In the genomic region with DNA sequence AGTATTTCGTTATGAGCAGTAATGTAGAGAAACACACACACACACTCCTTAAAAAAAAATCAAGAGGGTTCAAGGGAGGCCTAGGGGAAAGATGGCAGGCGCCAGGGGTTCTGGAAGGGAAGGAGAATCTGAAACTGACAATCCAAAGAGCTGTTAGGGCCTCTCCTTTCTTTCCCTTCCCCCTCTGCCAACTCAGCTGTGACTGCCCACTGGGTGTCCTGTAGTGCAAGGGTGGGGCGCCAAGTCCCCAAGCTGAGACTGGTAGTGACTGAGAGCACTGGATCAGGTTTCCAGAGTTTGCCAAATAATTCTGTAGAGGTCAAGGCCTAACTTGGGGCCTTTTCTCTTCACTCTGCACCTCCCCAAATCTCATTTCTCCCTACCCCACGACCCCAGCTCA, we compare ENCODE assay signal across 19 mouse cellular contexts. TPM values are rescaled to one million over a fixed set of nuclear protein-coding genes. Genes with fewer than 3 reads are reported as not detected.
A peak's percentile ranks its signal among the peaks of the same experiment; 100 is the strongest.
DNase-seq lines count a peak whose midpoint lies in the region; ATAC-seq lines count a peak whose summit lies in the region.
"Had no signal": no experiment of that assay in that cellular context is flagged by ENCODE, and none has a peak within 500 bp of the region (broad histone marks: within the 10 kb centered on the region; RNA-seq: fewer than 3 reads in every experiment).

No protein-coding gene starts in this region.

- peaks cover 100% of the 10 kb centered on the region for H3K27me3 ChIP-seq in midbrain, embryonic 11.5 days (ENCODE audit: control insufficient read depth, insufficient read depth, low read length)
- H3K27me3 ChIP-seq in midbrain, embryonic 13.5 days, result peaks cover 100% of the 10 kb centered on the region

- H3K36me3 ChIP-seq in midbrain, embryonic 11.5 days (ENCODE audit: control insufficient read depth, insufficient read depth, low read length), result no peaks in the 10 kb centered on the region
- no peaks in the 10 kb centered on the region for H3K36me3 ChIP-seq in midbrain, embryonic 13.5 days
- H3K36me3 ChIP-seq: forebrain, embryonic 10.5 days; heart, embryonic 15.5 days had no signal

- peak; percentile 92 for DNase-seq in midbrain, embryonic 11.5 days (ENCODE audit: low spot score, missing footprints)
- peak; percentile 58 to 71 for DNase-seq in kidney, adult 8-10 months
- DNase-seq in kidney, postnatal 36 days, result peak; percentile 69 to 79
- no peak for DNase-seq in heart, postnatal 14 days
- DNase-seq in urinary bladder, postnatal 25 days (ENCODE audit: low spot score), result no peak
- DNase-seq in lung, adult 18-20 months, result no peak
- no peak for DNase-seq in layer of hippocampus, adult 9-10 months (ENCODE audit: low spot score)
- DNase-seq: adrenal gland, postnatal 36 days; cerebellum, postnatal 14 days; lung, embryonic 14.5 days; right cerebral cortex, adult 18-20 months had no signal

- peaks cover 9% of the 10 kb centered on the region for H3K4me1 ChIP-seq in midbrain, embryonic 11.5 days (ENCODE audit: control insufficient read depth, insufficient read depth, low read length)
- peaks cover 23% of the 10 kb centered on the region for H3K4me1 ChIP-seq in midbrain, embryonic 13.5 days (replicated peaks)

- H3K4me2 ChIP-seq in midbrain, embryonic 11.5 days, result no peak overlapping the region
- H3K4me2 ChIP-seq in midbrain, embryonic 13.5 days (replicated peaks), result no peak overlapping the region

- intact Hi-C loops in heart, postnatal 14 days (cut with DNase I), result no loop called here

- no peak overlapping the region for H3K9ac ChIP-seq in midbrain, embryonic 11.5 days (ENCODE audit: low read length)
- H3K9ac ChIP-seq in midbrain, embryonic 13.5 days (replicated peaks), result no peak overlapping the region
- H3K9ac ChIP-seq: heart, embryonic 15.5 days; lung, embryonic 14.5 days had no signal

- H3K9me3 ChIP-seq in midbrain, embryonic 11.5 days (ENCODE audit: control insufficient read depth, low read length), result no peaks in the 10 kb centered on the region
- H3K9me3 ChIP-seq in midbrain, embryonic 13.5 days, result no peaks in the 10 kb centered on the region
- H3K9me3 ChIP-seq: forebrain, embryonic 10.5 days; heart, embryonic 15.5 days had no signal

- H3K4me3 ChIP-seq in midbrain, embryonic 11.5 days (ENCODE audit: low read depth, low read length), result no peak overlapping the region
- H3K4me3 ChIP-seq in midbrain, embryonic 13.5 days (replicated peaks), result no peak overlapping the region

- 6% methylated on average over 4 of the region's 4 CpGs for WGBS in midbrain, embryonic 11.5 days
- WGBS in midbrain, embryonic 13.5 days, result 6% methylated on average over 4 of the region's 4 CpGs

- no peak for ATAC-seq in midbrain, embryonic 11.5 days (ENCODE audit: low FRiP score)
- ATAC-seq in midbrain, embryonic 13.5 days, result no peak
- ATAC-seq: activated CD4-positive, CD25-positive, alpha-beta regulatory T cell, adult 4 months had no signal

- H3K27ac ChIP-seq in midbrain, embryonic 11.5 days (ENCODE audit: low read depth, low read length), result no peak overlapping the region
- H3K27ac ChIP-seq in midbrain, embryonic 13.5 days, result no peak overlapping the region
- H3K27ac ChIP-seq: forebrain, embryonic 10.5 days; heart, embryonic 15.5 days had no signal

RNA-seq across cellular contexts. Expression of gene Pax2, which starts 8.4 kb away (rescaled TPM):
- polyA plus RNA-seq in midbrain, embryonic 11.5 days (2014; fragmentation: Nextera tagmentation; extraction: Ambion mirVana), result 0.34 and 0.57 TPM in 2 replicates
- polyA plus RNA-seq in midbrain, embryonic 13.5 days (2015; fragmentation: Nextera tagmentation; extraction: Ambion mirVana), result 0.63 and 1.0 TPM in 2 replicates
- not detected for total RNA-seq in heart, postnatal 14 days (2021)
- total RNA-seq: adrenal gland, postnatal 36 days; granulocyte monocyte progenitor cell, adult 5-6 weeks; liver, adult 2 months had no signal
- polyA plus RNA-seq: activated CD4-positive, CD25-positive, alpha-beta regulatory T cell, adult 4 months; heart, embryonic 15.5 days; intestine, embryonic 14.5 days; liver, adult 2 months; stomach, embryonic 14.5 days had no signal

Comparison
In these comparisons a context has a peak if more than half of its experiments do, and no peak if none do; other contexts are left out.
1. DNase-seq: peak in midbrain, embryonic 11.5 days (single experiment), kidney, adult 8-10 months (2 of 2) and kidney, postnatal 36 days (2 of 2); none in heart, postnatal 14 days (0 of 2), urinary bladder, postnatal 25 days (single experiment), lung, adult 18-20 months (0 of 2) and layer of hippocampus, adult 9-10 months (single experiment).